In the genomic region with DNA sequence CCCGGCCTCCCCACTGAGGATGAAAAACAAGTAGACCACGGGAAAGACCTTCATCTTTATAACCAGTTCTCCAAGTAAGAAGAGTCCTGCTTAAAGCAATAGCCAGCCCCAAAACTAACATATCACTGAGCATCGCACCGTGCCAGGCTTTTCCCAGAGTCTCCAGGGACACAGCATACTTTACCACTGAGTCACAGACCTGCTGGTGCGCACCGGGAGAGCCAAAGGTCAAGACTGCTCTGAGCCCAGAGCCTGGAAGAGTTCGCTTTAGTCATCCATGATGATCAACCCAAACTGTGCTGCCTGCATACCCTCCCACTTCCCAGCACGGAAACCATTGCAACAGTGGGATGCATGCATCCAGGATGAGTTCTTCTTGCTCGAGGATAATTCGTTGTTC, we compare ENCODE assay signal across 26 mouse cellular contexts. TPM values are rescaled to one million over a fixed set of nuclear protein-coding genes. Genes with fewer than 3 reads are reported as not detected.
DNase-seq lines count a peak whose midpoint lies in the region; ATAC-seq and TF ChIP-seq lines count a peak whose summit lies in the region.
"Had no signal": no experiment of that assay in that cellular context is flagged by ENCODE, and none has a peak within 500 bp of the region (broad histone marks: within the 10 kb centered on the region; RNA-seq: fewer than 3 reads in every experiment).

No protein-coding gene starts in this region.

- H3K4me3 ChIP-seq in intestine, postnatal 0 days (ENCODE audit: low read depth, low read length), result no peak overlapping the region
- no peak overlapping the region for H3K4me3 ChIP-seq in intestine, embryonic 15.5 days (replicated peaks)
- H3K4me3 ChIP-seq in embryonic facial prominence, embryonic 10.5 days, result no peak overlapping the region
- H3K4me3 ChIP-seq in hindbrain, embryonic 11.5 days (ENCODE audit: low read depth, low read length), result no peak overlapping the region
- H3K4me3 ChIP-seq: forebrain, embryonic 13.5 days; heart, adult 2 months; heart, embryonic 12.5 days; hindbrain, embryonic 10.5 days; hindbrain, embryonic 15.5 days had no signal

- peak; percentile 8; the same call in 1 of the 2 replicates for ATAC-seq in intestine, postnatal 0 days
- ATAC-seq in intestine, embryonic 15.5 days, result no peak
- peak; percentile 76 for ATAC-seq in Patski
- no peak for ATAC-seq in hindbrain, embryonic 11.5 days (ENCODE audit: low FRiP score)
- ATAC-seq: activated CD4-positive, CD25-positive, alpha-beta regulatory T cell, adult 4 months; forebrain, embryonic 13.5 days; forebrain, postnatal 0 days had no signal

- no peaks in the 10 kb centered on the region for H3K9me3 ChIP-seq in intestine, postnatal 0 days (ENCODE audit: control insufficient read depth)
- no peaks in the 10 kb centered on the region for H3K9me3 ChIP-seq in intestine, embryonic 15.5 days
- no peaks in the 10 kb centered on the region for H3K9me3 ChIP-seq in embryonic facial prominence, embryonic 10.5 days
- H3K9me3 ChIP-seq in hindbrain, embryonic 11.5 days (ENCODE audit: control insufficient read depth, low read length), result no peaks in the 10 kb centered on the region
- H3K9me3 ChIP-seq: forebrain, embryonic 13.5 days; heart, embryonic 12.5 days; hindbrain, embryonic 10.5 days; hindbrain, embryonic 15.5 days had no signal

- TF ChIP-seq CTCF in intestine, postnatal 0 days (IDR thresholded peaks at IDR 0.05; ENCODE audit: low read depth), result no peak
- TF ChIP-seq CTCF in Patski (IDR thresholded peaks at IDR 0.05), result no peak

- H3K27me3 ChIP-seq in intestine, postnatal 0 days (replicated peaks; ENCODE audit: control insufficient read depth, insufficient read depth, low read length), result no peaks in the 10 kb centered on the region
- no peaks in the 10 kb centered on the region for H3K27me3 ChIP-seq in intestine, embryonic 15.5 days (replicated peaks)
- no peaks in the 10 kb centered on the region for H3K27me3 ChIP-seq in Patski
- H3K27me3 ChIP-seq in embryonic facial prominence, embryonic 10.5 days (replicated peaks; ENCODE audit: low read depth, poor library complexity, severe bottlenecking), result no peaks in the 10 kb centered on the region
- H3K27me3 ChIP-seq in hindbrain, embryonic 11.5 days (ENCODE audit: control insufficient read depth, insufficient read depth, low read length), result no peaks in the 10 kb centered on the region
- H3K27me3 ChIP-seq: CH12.LX; forebrain, embryonic 13.5 days; heart, embryonic 12.5 days; hindbrain, embryonic 15.5 days had no signal

- no peak overlapping the region for H3K9ac ChIP-seq in intestine, postnatal 0 days (ENCODE audit: low read depth, low read length)
- no peak overlapping the region for H3K9ac ChIP-seq in intestine, embryonic 15.5 days
- H3K9ac ChIP-seq in hindbrain, embryonic 11.5 days (ENCODE audit: low read depth, low read length), result no peak overlapping the region
- H3K9ac ChIP-seq: forebrain, embryonic 13.5 days; forebrain, postnatal 0 days; heart, embryonic 12.5 days; hindbrain, embryonic 15.5 days had no signal

- CTCF ChIA-PET in Patski (lab: Charles Lee), result interaction anchor here (1.3 kb wide), 1 partner anchor 14 kb away, joined by 3 read pairs; no protein-coding TSS in a partner anchor

- POLR2A ChIA-PET in Patski (lab: Charles Lee), result interaction anchor here (0.7 kb wide), 1 partner anchor 89 kb away, joined by 3 read pairs; no protein-coding TSS in a partner anchor

- no peak overlapping the region for H3K4me2 ChIP-seq in intestine, postnatal 0 days (replicated peaks; ENCODE audit: low read depth)
- no peak overlapping the region for H3K4me2 ChIP-seq in intestine, embryonic 15.5 days (replicated peaks)
- no peak overlapping the region for H3K4me2 ChIP-seq in hindbrain, embryonic 11.5 days (replicated peaks; ENCODE audit: low read depth, low read length)
- H3K4me2 ChIP-seq: forebrain, embryonic 13.5 days; heart, embryonic 12.5 days; hindbrain, embryonic 15.5 days had no signal

- no peaks in the 10 kb centered on the region for H3K36me3 ChIP-seq in intestine, postnatal 0 days (ENCODE audit: control insufficient read depth, insufficient read depth)
- no peaks in the 10 kb centered on the region for H3K36me3 ChIP-seq in intestine, embryonic 15.5 days
- no peaks in the 10 kb centered on the region for H3K36me3 ChIP-seq in embryonic facial prominence, embryonic 10.5 days (replicated peaks)
- H3K36me3 ChIP-seq in hindbrain, embryonic 11.5 days (ENCODE audit: control insufficient read depth, insufficient read depth, low read length), result no peaks in the 10 kb centered on the region
- H3K36me3 ChIP-seq: heart, embryonic 12.5 days; hindbrain, embryonic 10.5 days; hindbrain, embryonic 15.5 days had no signal

- 81% methylated on average over 10 of the region's 10 CpGs for WGBS in intestine, postnatal 0 days
- 78% methylated on average over 10 of the region's 10 CpGs for WGBS in intestine, embryonic 15.5 days
- WGBS in embryonic facial prominence, embryonic 10.5 days, result 83% methylated on average over 10 of the region's 10 CpGs
- 84% methylated on average over 10 of the region's 10 CpGs for WGBS in hindbrain, embryonic 11.5 days

- in situ Hi-C loops in Patski (cut with MboI; ENCODE audit: low pct_unique_long_range_greater_than_20kb), result no loop called here

- H3K4me1 ChIP-seq in intestine, postnatal 0 days (replicated peaks; ENCODE audit: control insufficient read depth, insufficient read depth, low read length), result no peaks in the 10 kb centered on the region
- no peaks in the 10 kb centered on the region for H3K4me1 ChIP-seq in intestine, embryonic 15.5 days (replicated peaks)
- H3K4me1 ChIP-seq in embryonic facial prominence, embryonic 10.5 days, result no peaks in the 10 kb centered on the region
- no peaks in the 10 kb centered on the region for H3K4me1 ChIP-seq in hindbrain, embryonic 11.5 days (replicated peaks; ENCODE audit: control insufficient read depth, insufficient read depth, low read length)
- H3K4me1 ChIP-seq: forebrain, embryonic 13.5 days; heart, embryonic 12.5 days; hindbrain, embryonic 10.5 days; hindbrain, embryonic 15.5 days had no signal

- H3K27ac ChIP-seq in intestine, postnatal 0 days (ENCODE audit: low read depth, low read length), result no peak overlapping the region
- no peak overlapping the region for H3K27ac ChIP-seq in intestine, embryonic 15.5 days
- H3K27ac ChIP-seq in embryonic facial prominence, embryonic 10.5 days (replicated peaks), result no peak overlapping the region
- H3K27ac ChIP-seq in hindbrain, embryonic 11.5 days (ENCODE audit: low read depth, low read length), result no peak overlapping the region
- H3K27ac ChIP-seq: forebrain, embryonic 13.5 days; heart, adult 2 months; hindbrain, embryonic 10.5 days; hindbrain, embryonic 15.5 days had no signal

- DNase-seq in adrenal gland, adult 2 months, result peak; percentile 13
- DNase-seq in adrenal gland, postnatal 10 days, result no peak
- DNase-seq in 3134 (ENCODE audit: extremely low read depth, insufficient read length, low spot score) (peak; percentile 61), Patski (ENCODE audit: low read depth, low spot score) (peak; percentile 80)
- no peak for DNase-seq in embryonic facial prominence, embryonic 10.5 days (ENCODE audit: low spot score)
- DNase-seq in hindbrain, embryonic 11.5 days (ENCODE audit: low spot score), result no peak
- DNase-seq: adrenal gland, adult 8-10 months; cerebellum, adult 18-20 months; cerebellum, adult 9-11 months; cerebellum, postnatal 36 days; forebrain, postnatal 0 days; gastrocnemius, postnatal 10 days; heart, adult 2 months; kidney, adult 11 months had no signal

RNA-seq across cellular contexts. Expression of gene Ddit4l, which starts 12.3 kb away (rescaled TPM):
- 1 to 10 TPM in 1 of 2 experiments, under 1 TPM in 1; 0.37 to 1.3 TPM for total RNA-seq in adrenal gland, adult 2 months (2021)
- polyA plus RNA-seq in adrenal gland, adult 2 months (2012; rRNA removed), result 0.20 and 0.27 TPM in 2 replicates
- 10 to 100 TPM in 1 of 2 experiments, 1 to 10 TPM in 1; 2.6 to 14.1 TPM for total RNA-seq in adrenal gland, postnatal 10 days (2021)
- 0.95 and 1.7 TPM in 2 replicates for polyA plus RNA-seq in intestine, postnatal 0 days (2015; fragmentation: Nextera tagmentation; extraction: Ambion mirVana)
- polyA plus RNA-seq in intestine, embryonic 15.5 days (2015; fragmentation: Nextera tagmentation; extraction: Ambion mirVana), result 1.9 and 3.8 TPM in 2 replicates
- polyA plus RNA-seq in Patski (2021), result 29.7 TPM
- 6.7 and 11.2 TPM in 2 replicates for polyA plus RNA-seq in embryonic facial prominence, embryonic 10.5 days (2016; fragmentation: Nextera tagmentation; extraction: Ambion mirVana)
- polyA plus RNA-seq in hindbrain, embryonic 11.5 days (2014; fragmentation: Nextera tagmentation; extraction: Ambion mirVana), result 8.3 and 8.6 TPM in 2 replicates

RNA-seq across cellular contexts. Expression of gene Gm21962, which starts 37.6 kb away (rescaled TPM):
- not detected for total RNA-seq in adrenal gland, adult 2 months (2021)
- not detected in 2 replicates for polyA plus RNA-seq in adrenal gland, adult 2 months (2012; rRNA removed)
- not detected for total RNA-seq in adrenal gland, postnatal 10 days (2021)
- polyA plus RNA-seq in intestine, postnatal 0 days (2015; fragmentation: Nextera tagmentation; extraction: Ambion mirVana), result not detected in 2 replicates
- polyA plus RNA-seq in intestine, embryonic 15.5 days (2015; fragmentation: Nextera tagmentation; extraction: Ambion mirVana), result not detected in 2 replicates
- not detected for polyA plus RNA-seq in Patski (2021)
- not detected in 2 replicates for polyA plus RNA-seq in embryonic facial prominence, embryonic 10.5 days (2016; fragmentation: Nextera tagmentation; extraction: Ambion mirVana)
- not detected in 2 replicates for polyA plus RNA-seq in hindbrain, embryonic 11.5 days (2014; fragmentation: Nextera tagmentation; extraction: Ambion mirVana)
- total RNA-seq: adrenal gland, adult 8-10 months; CH12.LX; gastrocnemius, postnatal 10 days; gastrocnemius, postnatal 4 days; heart, adult 2 months; heart, postnatal 25 days had no signal
- polyA plus RNA-seq: activated CD4-positive, CD25-positive, alpha-beta regulatory T cell, adult 4 months; embryonic facial prominence, embryonic 14.5 days; forebrain, embryonic 13.5 days; forebrain, postnatal 0 days; heart, adult 2 months; heart, embryonic 12.5 days; heart, embryonic 16.5 days; hindbrain, embryonic 10.5 days; hindbrain, embryonic 15.5 days had no signal

Comparison
In these comparisons a context has a peak if more than half of its experiments do, and no peak if none do; other contexts are left out.
1. DNase-seq: peak in adrenal gland, adult 2 months (single experiment), 3134 (single experiment) and Patski (single experiment); none in adrenal gland, postnatal 10 days (single experiment), embryonic facial prominence, embryonic 10.5 days (single experiment) and hindbrain, embryonic 11.5 days (single experiment).
2. ATAC-seq: peak in intestine, postnatal 0 days (single experiment) and Patski (single experiment); none in intestine, embryonic 15.5 days (single experiment) and hindbrain, embryonic 11.5 days (single experiment).